Mouse (Mus musculus) heart, adult 2 months (tissue): ENCODE data around the gene Clec11a.

Experiments
- CTCF ChIP-seq: fragments of 200-600 bp; IDR thresholded peaks from 2 replicates; pipeline ENCODE4 v1.8.1; 2022; ENCODE audit warnings: antibody characterized with exemption, mild to moderate bottlenecking, moderate library complexity
- POLR2A ChIP-seq: fragments of 200-500 bp; IDR thresholded peaks from 2 replicates; pipeline ENCODE4 v1.6.1; 2011; ENCODE audit warnings: mild to moderate bottlenecking, low read depth, low read length, control low read depth; ENCODE audit not compliant: insufficient read depth

- TF ChIP-seq CTCF (no peak), POLR2A (no peak)
Measured at GRCm38 (mm10) chr7:44344622-44345021, 37.9 kb upstream of the Clec11a start.
